Mouse (Mus musculus): Measurements from ENCODE around the gene Ctnnd2.

GRCm38 (mm10) chr15:30468773-30469172 is 296.4 kb downstream of the Ctnnd2 start:
- TF ChIP-seq CTCF (IDR thresholded peaks at IDR 0.05; ENCODE audit: borderline replicate concordance, insufficient read depth, low read depth, low read length): no peak
- TF ChIP-seq POLR2A (IDR thresholded peaks at IDR 0.05; ENCODE audit: borderline replicate concordance, insufficient read depth, low read length): no peak

All from cerebellum, adult 2 months (tissue).